Mouse (Mus musculus) heart, postnatal 0 days (tissue): ENCODE measurements around the gene Timm13.

Source experiments
- CTCF ChIP-seq: IDR thresholded peaks from 2 replicates; pipeline ENCODE4 v1.5.1; 2016; ENCODE audit warnings: antibody characterized with exemption, control low read depth, low read depth
- EP300 ChIP-seq: IDR thresholded peaks from 2 replicates; pipeline ENCODE4 v1.6.1; 2016; ENCODE audit warnings: antibody characterized with exemption, low read depth

DNA sequence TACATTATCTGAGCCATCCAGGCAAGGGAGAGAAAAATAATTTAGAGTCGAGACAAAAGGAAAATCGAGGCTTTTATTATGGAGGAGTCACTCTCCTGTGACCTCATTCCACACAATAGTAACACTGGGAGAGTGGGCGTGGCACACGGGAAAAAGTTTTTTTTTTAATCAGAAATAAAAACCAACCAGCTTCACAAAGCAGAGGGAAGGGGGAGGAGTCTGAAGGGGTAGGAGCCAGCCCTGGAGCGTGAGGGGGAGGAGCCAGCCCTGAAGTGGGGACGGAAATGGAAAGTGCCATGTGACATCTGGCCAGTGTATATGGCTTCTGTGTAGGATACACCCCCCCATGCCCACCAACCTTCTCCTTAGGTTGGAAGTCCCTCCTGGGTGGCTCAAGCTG, 47.8 kb upstream of the Timm13 start:
- TF ChIP-seq CTCF (no peak), EP300 (no peak)
